Mouse (Mus musculus): ENCODE data around the gene Gal3st1. TPM values are rescaled to one million over a fixed set of nuclear protein-coding genes. Genes with fewer than 3 reads are reported as not detected.

The Gal3st1 gene
- polyA plus RNA-seq, 1 experiment from 2014 or later: 5.5 TPM

- Histone ChIP-seq H3K4me1 (no peaks in the 10 kb centered on the region), H3K4me3 (no peak overlapping the region), H3K36me3 (replicated peaks) (no peaks in the 10 kb centered on the region), H3K27me3 (replicated peaks) (no peaks in the 10 kb centered on the region), H3K9ac (no peak overlapping the region), H3K9me3 (no peaks in the 10 kb centered on the region), H3K4me2 (no peak overlapping the region), H3K27ac (no peak overlapping the region)
- WGBS: 89% methylated on average over 4 of the region's 4 CpGs
- no peak for ATAC-seq (replicated peaks)
These were observed 56.5 kb downstream of the Gal3st1 start for GRCm38 (mm10) chr11:4039951-4040350.

- Histone ChIP-seq H3K27me3 (replicated peaks) (no peaks in the 10 kb centered on the region), H3K4me1 (no peaks in the 10 kb centered on the region), H3K27ac (no peak overlapping the region), H3K9me3 (no peaks in the 10 kb centered on the region), H3K9ac (no peak overlapping the region), H3K4me3 (no peak overlapping the region), H3K36me3 (replicated peaks) (no peaks in the 10 kb centered on the region), H3K4me2 (no peak overlapping the region)
- no peak for ATAC-seq (replicated peaks)
- 75% methylated on average over 6 of the region's 6 CpGs for WGBS
These were observed 57.7 kb downstream of the Gal3st1 start for GRCm38 (mm10) chr11:4041123-4041625.

- Histone ChIP-seq H3K4me2 (no peak overlapping the region), H3K4me3 (no peak overlapping the region), H3K9ac (no peak overlapping the region), H3K9me3 (no peaks in the 10 kb centered on the region), H3K4me1 (no peaks in the 10 kb centered on the region), H3K27ac (no peak overlapping the region), H3K36me3 (replicated peaks) (no peaks in the 10 kb centered on the region), H3K27me3 (replicated peaks) (no peaks in the 10 kb centered on the region)
- 87% methylated on average over 7 of the region's 7 CpGs for WGBS
- no peak for ATAC-seq (replicated peaks)
These were observed 59.6 kb downstream of the Gal3st1 start for GRCm38 (mm10) chr11:4043081-4043480.

- Histone ChIP-seq H3K9ac (no peak overlapping the region), H3K4me3 (no peak overlapping the region), H3K27me3 (replicated peaks) (no peaks in the 10 kb centered on the region), H3K36me3 (replicated peaks) (no peaks in the 10 kb centered on the region), H3K27ac (no peak overlapping the region), H3K4me2 (no peak overlapping the region), H3K9me3 (no peaks in the 10 kb centered on the region), H3K4me1 (no peaks in the 10 kb centered on the region)
- 71% methylated on average over 5 of the region's 5 CpGs for WGBS
- ATAC-seq (replicated peaks): no peak
These were observed 63.1 kb downstream of the Gal3st1 start for GRCm38 (mm10) chr11:4046526-4046925.

GRCm38 (mm10) chr11:4047766-4048165 is 64.3 kb downstream of the Gal3st1 start:
- no peaks in the 10 kb centered on the region for H3K9me3 ChIP-seq
- WGBS: 94% methylated on average over 2 of the region's 2 CpGs
- no peaks in the 10 kb centered on the region for H3K4me1 ChIP-seq
- H3K27me3 ChIP-seq (replicated peaks): no peaks in the 10 kb centered on the region
- no peak overlapping the region for H3K4me3 ChIP-seq
- no peak for ATAC-seq (replicated peaks)
- H3K9ac ChIP-seq: no peak overlapping the region
- H3K27ac ChIP-seq: no peak overlapping the region
- no peak overlapping the region for H3K4me2 ChIP-seq
- H3K36me3 ChIP-seq (replicated peaks): no peaks in the 10 kb centered on the region

- 82% methylated on average over 6 of the region's 6 CpGs for WGBS
- no peak overlapping the region for H3K4me2 ChIP-seq
- H3K27me3 ChIP-seq (replicated peaks): no peaks in the 10 kb centered on the region
- H3K9me3 ChIP-seq: no peaks in the 10 kb centered on the region
- H3K27ac ChIP-seq: no peak overlapping the region
- H3K36me3 ChIP-seq (replicated peaks): no peaks in the 10 kb centered on the region
- no peak overlapping the region for H3K9ac ChIP-seq
- H3K4me1 ChIP-seq: no peaks in the 10 kb centered on the region
- no peak for ATAC-seq (replicated peaks)
- H3K4me3 ChIP-seq: no peak overlapping the region
These were observed 65.0 kb downstream of the Gal3st1 start for GRCm38 (mm10) chr11:4048438-4048837.

Other genes starting within 250 kb of the Gal3st1 start
- 33.5 and 36.2 TPM in 2 replicates for gene Osbp2, start 119.7 kb upstream of the Gal3st1 start, polyA plus RNA-seq (2015; fragmentation: Nextera tagmentation; extraction: Ambion mirVana)
- 0.43 and 0.90 TPM in 2 replicates for gene 4921536K21Rik, start 88.5 kb upstream of the Gal3st1 start, polyA plus RNA-seq (2015; fragmentation: Nextera tagmentation; extraction: Ambion mirVana)
- gene Dusp18, start 88.4 kb upstream of the Gal3st1 start, polyA plus RNA-seq (2015; fragmentation: Nextera tagmentation; extraction: Ambion mirVana): 41.4 and 42.9 TPM in 2 replicates
- gene Slc35e4, start 69.0 kb upstream of the Gal3st1 start, polyA plus RNA-seq (2015; fragmentation: Nextera tagmentation; extraction: Ambion mirVana): 17.9 and 19.4 TPM in 2 replicates
- gene Tcn2, start 51.5 kb upstream of the Gal3st1 start, polyA plus RNA-seq (2015; fragmentation: Nextera tagmentation; extraction: Ambion mirVana): 22.6 and 24.9 TPM in 2 replicates
- gene Pes1, start 19.7 kb upstream of the Gal3st1 start, polyA plus RNA-seq (2015; fragmentation: Nextera tagmentation; extraction: Ambion mirVana): 57.5 and 60.1 TPM in 2 replicates
- 0.23 TPM in 1 of 2 replicates, not detected in the other for gene 4930556J24Rik, start 6.9 kb upstream of the Gal3st1 start, polyA plus RNA-seq (2015; fragmentation: Nextera tagmentation; extraction: Ambion mirVana)
- not detected in 2 replicates for gene Sec14l4, start 47.8 kb downstream of the Gal3st1 start, polyA plus RNA-seq (2015; fragmentation: Nextera tagmentation; extraction: Ambion mirVana)
- gene Sec14l3, start 81.2 kb downstream of the Gal3st1 start, polyA plus RNA-seq (2015; fragmentation: Nextera tagmentation; extraction: Ambion mirVana): 1.3 and 1.4 TPM in 2 replicates
- gene Mtfp1, start 111.8 kb downstream of the Gal3st1 start, polyA plus RNA-seq (2015; fragmentation: Nextera tagmentation; extraction: Ambion mirVana): 9.3 and 12.8 TPM in 2 replicates
- gene Sec14l2, start 139.8 kb downstream of the Gal3st1 start, polyA plus RNA-seq (2015; fragmentation: Nextera tagmentation; extraction: Ambion mirVana): 4.0 TPM in 2 replicates
- gene Rnf215, start 151.6 kb downstream of the Gal3st1 start, polyA plus RNA-seq (2015; fragmentation: Nextera tagmentation; extraction: Ambion mirVana): 55.3 and 55.4 TPM in 2 replicates
- gene Ccdc157, start 176.7 kb downstream of the Gal3st1 start, polyA plus RNA-seq (2015; fragmentation: Nextera tagmentation; extraction: Ambion mirVana): 9.0 and 10.3 TPM in 2 replicates
- 53.7 and 57.5 TPM in 2 replicates for gene Sf3a1, start 176.7 kb downstream of the Gal3st1 start, polyA plus RNA-seq (2015; fragmentation: Nextera tagmentation; extraction: Ambion mirVana)
- 35.0 and 38.6 TPM in 2 replicates for gene Tbc1d10a, start 203.2 kb downstream of the Gal3st1 start, polyA plus RNA-seq (2015; fragmentation: Nextera tagmentation; extraction: Ambion mirVana)
- 2.6 and 3.6 TPM in 2 replicates for gene Castor1, start 234.6 kb downstream of the Gal3st1 start, polyA plus RNA-seq (2015; fragmentation: Nextera tagmentation; extraction: Ambion mirVana)